Mouse (Mus musculus): ENCODE data around the gene Rhox3g. TPM values are rescaled to one million over a fixed set of nuclear protein-coding genes. Genes with fewer than 3 reads are reported as not detected.
"Not testable (repeated sequence)": the region's sequence is repeated elsewhere in the genome, so short reads cannot be mapped to it uniquely, and the experiment has no call there.

The Rhox3g gene
- not detected in 2 replicates for polyA plus RNA-seq (2015; fragmentation: Nextera tagmentation; extraction: Ambion mirVana)

DNA sequence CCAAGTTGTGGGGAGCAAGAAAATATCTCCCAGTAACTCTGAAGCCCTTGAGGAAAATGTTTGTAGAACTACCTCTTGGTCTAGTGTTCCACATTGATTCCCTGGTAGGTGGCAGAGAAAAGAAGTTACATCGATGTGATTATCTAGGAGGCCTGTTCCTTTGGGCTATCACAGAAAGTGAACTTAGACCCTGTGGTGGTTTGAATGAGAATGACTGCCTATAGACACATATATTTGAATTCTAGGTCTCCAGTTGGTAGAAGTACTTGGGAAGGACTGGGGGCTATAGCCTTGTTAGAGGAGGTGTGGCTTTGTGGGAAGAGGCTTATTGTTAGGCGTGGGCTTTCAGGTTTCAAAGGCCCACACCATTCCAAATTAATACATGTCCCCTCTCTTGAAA lies at the start of gene Rhox3g:
Gene Rhox3g (minus strand): TSS at position 101 of the 400 bp plus-strand sequence.
- H3K27me3 ChIP-seq (replicated peaks); H3K4me3 ChIP-seq; H3K9me3 ChIP-seq; H3K27ac ChIP-seq (replicated peaks); H3K36me3 ChIP-seq; H3K9ac ChIP-seq; H3K4me2 ChIP-seq; H3K4me1 ChIP-seq; ATAC-seq (ENCODE audit: extremely low read depth, insufficient number of reproducible peaks, low FRiP score, low TSS enrichment): not testable (repeated sequence)
- WGBS = 85% methylated on average over 2 of the region's 2 CpGs

DNA sequence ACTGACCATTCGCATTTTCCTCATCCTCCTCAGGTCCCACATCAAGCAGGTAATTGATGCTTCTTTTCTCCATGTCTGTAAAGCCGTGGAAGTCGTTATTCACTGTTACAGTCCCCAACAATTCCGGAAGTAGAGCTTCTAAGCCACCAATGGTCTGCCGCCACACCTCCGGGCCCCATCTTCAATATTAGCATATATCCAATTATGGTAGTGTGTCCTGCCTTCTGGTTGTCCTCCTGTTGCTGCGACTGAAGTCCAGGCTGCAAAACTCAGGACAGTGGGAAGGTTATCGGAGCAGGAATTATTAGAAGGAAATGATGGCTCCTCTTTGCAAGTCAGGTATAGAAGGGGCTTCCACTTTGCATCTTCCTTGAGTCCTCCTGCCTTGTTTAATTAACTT lies 44.8 kb upstream of the Rhox3g start, which contains the start of gene Rhox2h:
Gene Rhox2h (minus strand): TSS at position 101 of the 400 bp plus-strand sequence.
- H3K27ac ChIP-seq (replicated peaks); H3K4me3 ChIP-seq; H3K4me1 ChIP-seq; H3K9me3 ChIP-seq; ATAC-seq (ENCODE audit: extremely low read depth, insufficient number of reproducible peaks, low FRiP score, low TSS enrichment); H3K27me3 ChIP-seq (replicated peaks); H3K36me3 ChIP-seq; H3K9ac ChIP-seq; H3K4me2 ChIP-seq: not testable (repeated sequence)
- WGBS = 76% methylated on average over 8 of the region's 8 CpGs

DNA sequence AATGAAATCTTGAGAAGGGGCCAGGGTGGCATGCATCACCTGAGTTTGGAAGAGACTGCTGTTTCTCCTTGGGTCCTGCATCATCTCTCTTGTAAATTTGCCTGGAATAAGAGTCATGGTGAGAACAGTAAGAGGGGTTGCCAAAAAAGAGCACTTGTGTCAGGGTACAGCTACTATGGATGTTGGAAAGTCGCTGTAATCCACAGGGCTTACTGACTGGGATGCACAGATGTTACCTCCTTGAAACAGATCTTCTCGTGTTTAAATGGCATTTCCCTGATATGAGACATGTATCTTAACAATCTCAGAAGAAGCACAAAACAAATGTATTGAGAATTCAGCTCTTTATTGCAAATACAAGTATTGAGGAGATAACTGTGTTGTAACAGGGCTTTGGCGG lies 40.3 kb upstream of the Rhox3g start, which contains the start of gene Rhox3h:
Gene Rhox3h (minus strand): TSS at position 101 of the 400 bp plus-strand sequence.
- H3K9ac ChIP-seq; H3K27ac ChIP-seq (replicated peaks); H3K4me2 ChIP-seq; H3K27me3 ChIP-seq (replicated peaks); H3K4me3 ChIP-seq; H3K9me3 ChIP-seq; H3K4me1 ChIP-seq; H3K36me3 ChIP-seq; ATAC-seq (ENCODE audit: extremely low read depth, insufficient number of reproducible peaks, low FRiP score, low TSS enrichment): not testable (repeated sequence)
- 64% methylated on average over 1 of the region's 3 CpGs for WGBS

DNA sequence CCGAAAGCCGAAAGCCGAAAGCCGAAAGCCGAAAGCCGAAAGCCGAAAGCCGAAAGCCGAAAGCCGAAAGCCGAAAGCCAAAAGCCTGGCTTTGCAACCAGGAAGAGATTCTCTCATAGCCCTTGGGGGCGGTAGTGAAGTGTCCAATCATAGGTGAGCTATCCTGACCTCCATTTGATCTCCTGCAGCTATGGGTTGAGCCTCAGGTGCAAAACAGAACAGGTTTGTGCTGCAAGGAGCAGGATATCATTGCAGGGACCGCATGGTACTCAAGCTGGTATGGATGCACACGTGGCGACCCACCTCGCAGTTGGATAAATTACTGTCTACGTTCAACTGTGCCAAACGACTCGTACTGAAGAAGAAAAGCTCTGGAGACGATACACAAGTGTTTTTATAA lies 22.8 kb upstream of the Rhox3g start, which contains the start of gene Rhox4g:
Gene Rhox4g (minus strand): TSS at position 101 of the 400 bp plus-strand sequence.
- not testable (repeated sequence) for H3K27ac ChIP-seq (replicated peaks); H3K4me1 ChIP-seq; H3K9ac ChIP-seq; ATAC-seq (ENCODE audit: extremely low read depth, insufficient number of reproducible peaks, low FRiP score, low TSS enrichment); H3K36me3 ChIP-seq; H3K4me2 ChIP-seq; H3K9me3 ChIP-seq; H3K4me3 ChIP-seq; H3K27me3 ChIP-seq (replicated peaks)
- 81% methylated on average over 16 of the region's 20 CpGs for WGBS

DNA sequence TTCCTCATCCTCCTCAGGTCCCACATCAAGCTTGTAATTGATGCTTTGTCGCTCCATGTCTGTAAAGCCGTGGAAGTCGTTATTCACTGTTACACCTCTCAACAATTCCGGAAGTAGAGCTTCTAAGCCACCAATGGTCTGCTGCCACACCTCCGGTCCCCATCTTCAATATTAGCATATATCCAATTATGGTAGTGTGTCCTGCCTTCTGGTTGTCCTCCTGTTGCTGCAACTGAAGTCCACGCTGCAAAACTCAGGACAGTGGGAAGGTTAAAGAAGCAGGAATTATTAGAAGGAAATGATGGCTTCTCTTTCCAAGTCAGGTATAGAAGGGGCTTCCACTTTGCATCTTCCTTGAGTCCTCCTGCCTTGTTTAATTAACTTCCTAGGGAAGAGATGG lies 15.0 kb upstream of the Rhox3g start, which contains the start of gene Rhox2g:
Gene Rhox2g (minus strand): TSS at position 101 of the 400 bp plus-strand sequence.
- not testable (repeated sequence) for H3K27me3 ChIP-seq (replicated peaks); H3K36me3 ChIP-seq; H3K9me3 ChIP-seq; H3K27ac ChIP-seq (replicated peaks); H3K9ac ChIP-seq; H3K4me3 ChIP-seq; H3K4me2 ChIP-seq; H3K4me1 ChIP-seq; ATAC-seq (ENCODE audit: extremely low read depth, insufficient number of reproducible peaks, low FRiP score, low TSS enrichment)
- WGBS = 79% methylated on average over 6 of the region's 6 CpGs

DNA sequence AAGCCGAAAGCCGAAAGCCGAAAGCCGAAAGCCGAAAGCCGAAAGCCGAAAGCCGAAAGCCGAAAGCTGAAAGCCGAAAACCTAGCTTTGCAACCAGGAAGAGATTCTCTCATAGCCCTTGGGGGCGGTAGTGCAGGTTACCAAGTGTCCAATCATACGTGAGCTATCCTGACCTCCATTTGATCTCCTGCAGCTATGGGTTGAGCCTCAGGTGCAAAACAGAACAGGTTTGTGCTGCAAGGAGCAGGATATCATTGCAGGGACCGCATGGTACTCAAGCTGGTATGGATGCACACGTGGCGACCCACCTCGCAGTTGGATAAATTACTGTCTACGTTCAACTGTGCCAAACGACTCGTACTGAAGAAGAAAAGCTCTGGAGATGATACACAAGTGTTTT lies 20.8 kb downstream of the Rhox3g start, which contains the start of gene Rhox4f:
Gene Rhox4f (minus strand): TSS at position 101 of the 400 bp plus-strand sequence.
- H3K4me3 ChIP-seq; H3K4me1 ChIP-seq; H3K9ac ChIP-seq; H3K27me3 ChIP-seq (replicated peaks); H3K36me3 ChIP-seq; H3K9me3 ChIP-seq; H3K4me2 ChIP-seq; ATAC-seq (ENCODE audit: extremely low read depth, insufficient number of reproducible peaks, low FRiP score, low TSS enrichment); H3K27ac ChIP-seq (replicated peaks): not testable (repeated sequence)
- 83% methylated on average over 17 of the region's 19 CpGs for WGBS

DNA sequence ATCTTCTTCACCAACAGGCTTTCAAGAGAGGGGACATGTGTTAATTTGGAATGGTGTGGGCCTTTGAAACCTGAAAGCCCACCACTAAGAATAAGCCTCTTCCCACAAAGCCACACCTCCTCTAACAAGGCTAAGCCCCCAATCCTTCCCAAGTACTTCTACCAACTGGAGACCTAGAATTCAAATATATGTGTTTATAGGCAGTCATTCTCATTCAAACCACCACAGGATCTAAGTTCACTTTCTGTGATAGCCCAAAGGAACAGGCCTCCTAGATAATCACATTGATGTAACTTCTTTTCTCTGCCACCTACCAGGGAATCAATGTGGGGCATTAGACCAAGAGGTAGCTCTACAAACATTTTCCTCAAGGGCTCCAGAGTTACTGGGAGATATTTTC lies 47.7 kb downstream of the Rhox3g start, which contains the start of gene Rhox3f:
Gene Rhox3f (plus strand): TSS at position 301 of the 400 bp plus-strand sequence.
- not testable (repeated sequence) for H3K27ac ChIP-seq (replicated peaks); H3K36me3 ChIP-seq; H3K4me2 ChIP-seq; ATAC-seq (ENCODE audit: extremely low read depth, insufficient number of reproducible peaks, low FRiP score, low TSS enrichment); H3K4me1 ChIP-seq; H3K9ac ChIP-seq; H3K9me3 ChIP-seq; H3K4me3 ChIP-seq; H3K27me3 ChIP-seq (replicated peaks)

Other genes starting within 250 kb of the Rhox3g start
- gene Rhox3a2, start 248.6 kb downstream of the Rhox3g start, polyA plus RNA-seq (2015; fragmentation: Nextera tagmentation; extraction: Ambion mirVana) = not detected in 2 replicates
- gene Rhox4a2, start 237.8 kb downstream of the Rhox3g start, polyA plus RNA-seq (2015; fragmentation: Nextera tagmentation; extraction: Ambion mirVana) = 0.17 TPM in 1 of 2 replicates, not detected in the other
- not detected in 2 replicates for gene Rhox2b, start 216.5 kb downstream of the Rhox3g start, polyA plus RNA-seq (2015; fragmentation: Nextera tagmentation; extraction: Ambion mirVana)
- not detected in 2 replicates for gene Rhox4b, start 196.1 kb downstream of the Rhox3g start, polyA plus RNA-seq (2015; fragmentation: Nextera tagmentation; extraction: Ambion mirVana)
- gene Rhox2c, start 174.9 kb downstream of the Rhox3g start, polyA plus RNA-seq (2015; fragmentation: Nextera tagmentation; extraction: Ambion mirVana) = not detected in 2 replicates
- gene Rhox3c, start 170.0 kb downstream of the Rhox3g start, polyA plus RNA-seq (2015; fragmentation: Nextera tagmentation; extraction: Ambion mirVana) = not detected in 2 replicates
- not detected in 2 replicates for gene Rhox4c, start 148.3 kb downstream of the Rhox3g start, polyA plus RNA-seq (2015; fragmentation: Nextera tagmentation; extraction: Ambion mirVana)
- not detected in 2 replicates for gene Rhox2d, start 135.2 kb downstream of the Rhox3g start, polyA plus RNA-seq (2015; fragmentation: Nextera tagmentation; extraction: Ambion mirVana)
- gene Rhox4d, start 114.3 kb downstream of the Rhox3g start, polyA plus RNA-seq (2015; fragmentation: Nextera tagmentation; extraction: Ambion mirVana) = not detected in 2 replicates
- not detected in 2 replicates for gene Rhox2e, start 98.2 kb downstream of the Rhox3g start, polyA plus RNA-seq (2015; fragmentation: Nextera tagmentation; extraction: Ambion mirVana)
- gene Rhox3e, start 86.6 kb downstream of the Rhox3g start, polyA plus RNA-seq (2015; fragmentation: Nextera tagmentation; extraction: Ambion mirVana) = not detected in 2 replicates
- gene Rhox4e, start 71.2 kb downstream of the Rhox3g start, polyA plus RNA-seq (2015; fragmentation: Nextera tagmentation; extraction: Ambion mirVana) = not detected in 2 replicates
- not detected in 2 replicates for gene Rhox2f, start 57.2 kb downstream of the Rhox3g start, polyA plus RNA-seq (2015; fragmentation: Nextera tagmentation; extraction: Ambion mirVana)
- gene Rhox3f, start 47.6 kb downstream of the Rhox3g start, polyA plus RNA-seq (2015; fragmentation: Nextera tagmentation; extraction: Ambion mirVana) = not detected in 2 replicates
- not detected in 2 replicates for gene Rhox4f, start 20.9 kb downstream of the Rhox3g start, polyA plus RNA-seq (2015; fragmentation: Nextera tagmentation; extraction: Ambion mirVana)
- not detected in 2 replicates for gene Rhox2g, start 14.9 kb upstream of the Rhox3g start, polyA plus RNA-seq (2015; fragmentation: Nextera tagmentation; extraction: Ambion mirVana)
- not detected in 2 replicates for gene Rhox4g, start 22.7 kb upstream of the Rhox3g start, polyA plus RNA-seq (2015; fragmentation: Nextera tagmentation; extraction: Ambion mirVana)
- gene Rhox3h, start 40.2 kb upstream of the Rhox3g start, polyA plus RNA-seq (2015; fragmentation: Nextera tagmentation; extraction: Ambion mirVana) = not detected in 2 replicates
- gene Rhox2h, start 44.7 kb upstream of the Rhox3g start, polyA plus RNA-seq (2015; fragmentation: Nextera tagmentation; extraction: Ambion mirVana) = not detected in 2 replicates
- 10.6 and 12.4 TPM in 2 replicates for gene Rhox5, start 176.2 kb upstream of the Rhox3g start, polyA plus RNA-seq (2015; fragmentation: Nextera tagmentation; extraction: Ambion mirVana)
- not detected in 2 replicates for gene Rhox6, start 198.3 kb upstream of the Rhox3g start, polyA plus RNA-seq (2015; fragmentation: Nextera tagmentation; extraction: Ambion mirVana)
- gene Rhox7a, start 203.1 kb upstream of the Rhox3g start, polyA plus RNA-seq (2015; fragmentation: Nextera tagmentation; extraction: Ambion mirVana) = not detected in 2 replicates

All from heart, embryonic 13.5 days (tissue).